Mouse (Mus musculus) megakaryocyte, adult 5-6 weeks (primary cell): ENCODE measurements around the gene B3galt6. TPM values are rescaled to one million over a fixed set of nuclear protein-coding genes. Genes with fewer than 3 reads are reported as not detected.
A peak's percentile ranks its signal among the peaks of the same experiment; 100 is the strongest.

Source experiments
- ATAC-seq: 2 replicates; pipeline ENCODE4 v1.8.0; 2016; ENCODE audit warnings: mild to moderate bottlenecking, inconsistent platforms; ENCODE audit not compliant: poor library complexity, severe bottlenecking
- total RNA-seq, 2 experiments: library from RNA; stranded (forward) in 1 of 2; stranded (reverse) in 1 of 2; fragments of 153-499, 151-499 nt in 1 of 2; fragments of 221-1000, 200-1000 nt in 1 of 2; gene quantifications; 2 replicates each; pipeline versions ENCODE4 v1.2.3 to v1.2.4; 2015 to 2017

The B3galt6 gene
- total RNA-seq, 2 experiments from 2014 or later, result 3.5 to 3.6 TPM

DNA sequence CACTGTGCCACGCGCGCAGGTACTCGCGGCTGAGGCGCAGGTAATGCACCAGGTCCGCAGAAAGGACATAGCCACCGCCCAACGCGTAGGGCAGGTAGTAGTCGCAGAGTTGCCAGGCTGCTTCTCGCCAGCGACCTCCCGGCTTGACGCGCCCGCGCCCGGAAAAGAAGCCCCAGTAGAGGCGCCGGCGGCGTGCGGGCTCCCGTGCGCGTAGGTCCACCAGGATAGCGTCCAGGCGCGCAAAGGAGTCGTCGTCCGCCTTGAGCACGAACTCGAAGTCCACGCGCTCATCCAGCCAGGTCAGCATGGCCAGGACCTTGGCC is 580 bp downstream of the B3galt6 start:
- ATAC-seq, result no peak

DNA sequence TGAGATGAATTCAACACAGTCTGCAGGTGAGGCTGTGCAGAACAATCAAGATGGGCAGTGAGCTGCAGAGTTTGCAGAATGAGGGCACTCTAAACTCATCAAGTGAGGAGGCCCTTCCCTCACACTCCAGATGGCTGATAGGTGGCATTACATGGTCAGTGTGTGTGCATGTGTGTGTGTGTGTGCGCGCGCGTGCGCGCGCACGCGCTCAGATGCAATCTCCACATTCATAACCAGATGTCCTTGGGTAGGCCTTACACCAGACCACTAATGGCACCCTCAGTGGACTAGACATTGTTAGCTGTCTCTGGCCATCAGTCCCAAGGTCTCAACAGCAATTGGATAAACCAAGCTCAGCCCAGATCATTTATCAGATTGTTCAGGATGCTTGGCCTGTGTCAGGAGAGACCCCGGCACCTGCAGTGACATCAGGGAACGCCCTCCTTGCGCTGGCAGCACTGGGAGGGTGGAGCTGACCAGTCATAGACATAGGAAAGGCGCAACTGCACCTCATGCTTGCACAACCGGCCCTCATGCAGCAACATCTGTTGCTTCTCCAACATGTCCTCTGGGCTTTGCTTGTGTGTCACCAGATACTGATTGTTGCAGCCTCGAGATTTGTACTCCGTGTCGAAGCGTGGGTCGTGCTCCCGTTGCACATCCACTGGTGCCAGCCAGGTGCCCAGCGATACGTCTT is 1.1 kb downstream of the B3galt6 start:
- peak; percentile 57 for ATAC-seq

DNA sequence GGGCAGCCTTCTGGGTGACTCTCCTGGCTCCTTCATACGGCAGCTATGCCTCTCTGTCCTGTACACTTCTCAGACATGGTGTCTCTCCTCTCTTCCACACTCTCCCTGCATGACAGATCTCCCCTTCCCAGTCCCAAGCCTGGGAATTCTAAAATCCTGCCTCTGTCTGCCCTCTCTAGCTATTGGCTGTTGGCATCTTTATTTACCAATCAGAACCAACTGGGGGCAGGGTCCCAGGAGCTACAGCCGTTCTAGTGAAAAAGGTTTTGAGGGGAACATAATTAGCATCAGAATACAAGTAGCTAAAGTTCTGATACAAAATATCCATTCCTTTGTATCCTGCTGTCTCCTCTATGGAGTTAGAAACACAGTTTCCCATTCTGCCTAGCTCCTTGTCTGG is 8.7 kb downstream of the B3galt6 start:
- ATAC-seq, result no peak

DNA sequence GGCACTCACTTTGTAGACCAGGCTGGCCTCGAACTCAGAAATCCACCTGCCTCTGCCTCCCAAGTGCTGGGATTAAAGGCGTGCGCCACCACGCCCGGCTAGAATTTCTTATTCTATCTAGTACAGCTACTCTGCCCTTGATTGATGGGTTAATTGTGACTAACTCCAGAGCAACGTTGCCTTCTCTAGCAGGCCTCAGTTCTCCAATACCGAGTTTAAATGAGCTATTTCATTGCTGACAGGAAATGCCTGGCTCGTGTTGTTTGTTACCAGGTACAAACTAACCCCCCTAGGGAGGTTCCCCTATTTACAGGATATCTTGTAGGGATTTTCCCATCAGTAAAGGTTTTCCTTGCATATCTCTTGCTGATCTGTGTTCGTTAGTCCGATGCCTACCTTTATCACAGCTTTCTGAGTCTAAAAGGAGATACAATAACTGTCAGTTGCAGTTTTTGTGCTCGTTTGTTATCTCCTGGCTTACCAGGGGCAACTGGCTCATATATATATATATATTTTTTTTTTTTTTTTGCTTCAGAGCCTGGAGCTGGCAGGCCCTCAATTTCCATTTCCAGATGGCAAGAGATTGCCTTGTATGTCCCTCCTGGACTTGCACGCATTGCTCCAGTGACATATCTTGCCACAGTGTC is 10.9 kb downstream of the B3galt6 start:
- ATAC-seq, result no peak

DNA sequence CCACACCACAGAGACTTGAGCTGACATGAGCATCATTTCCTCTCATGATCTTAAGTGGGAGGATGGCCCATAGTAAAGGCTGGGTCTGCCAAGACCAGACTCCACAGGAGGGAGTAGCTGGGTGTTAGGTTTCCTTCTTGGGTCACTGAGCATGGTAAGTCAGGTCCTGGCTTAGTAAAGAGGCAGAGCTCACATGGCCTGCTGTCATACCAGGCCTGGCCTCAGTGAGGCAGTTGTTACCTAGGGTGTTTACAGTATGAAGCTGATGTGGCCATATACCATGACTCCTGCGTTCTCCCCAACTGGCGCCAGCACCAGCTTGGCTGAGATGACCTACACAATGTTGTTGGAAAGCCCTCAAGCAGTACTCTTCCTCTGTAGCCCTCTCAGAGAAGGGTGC is 19.2 kb downstream of the B3galt6 start:
- no peak for ATAC-seq

DNA sequence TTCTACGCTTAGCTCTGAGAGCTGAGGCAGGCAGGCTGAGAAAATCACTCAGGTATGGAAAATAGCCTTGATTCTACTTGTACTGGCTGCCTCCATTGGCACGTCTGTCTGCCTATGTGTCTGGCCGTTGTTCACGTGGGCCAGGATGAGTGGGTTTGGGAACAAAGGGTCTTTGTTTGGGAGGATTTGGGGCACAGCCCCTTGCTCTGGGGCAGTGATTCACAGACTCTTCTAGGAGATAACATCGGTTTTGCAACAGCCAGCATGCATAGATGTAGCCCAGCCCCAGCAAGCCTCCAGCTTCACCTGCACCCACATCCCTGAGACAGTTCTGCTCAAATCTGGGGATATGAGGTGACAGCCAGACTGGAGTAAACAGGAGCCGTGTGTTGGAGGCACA is 19.8 kb downstream of the B3galt6 start:
- ATAC-seq, result no peak

DNA sequence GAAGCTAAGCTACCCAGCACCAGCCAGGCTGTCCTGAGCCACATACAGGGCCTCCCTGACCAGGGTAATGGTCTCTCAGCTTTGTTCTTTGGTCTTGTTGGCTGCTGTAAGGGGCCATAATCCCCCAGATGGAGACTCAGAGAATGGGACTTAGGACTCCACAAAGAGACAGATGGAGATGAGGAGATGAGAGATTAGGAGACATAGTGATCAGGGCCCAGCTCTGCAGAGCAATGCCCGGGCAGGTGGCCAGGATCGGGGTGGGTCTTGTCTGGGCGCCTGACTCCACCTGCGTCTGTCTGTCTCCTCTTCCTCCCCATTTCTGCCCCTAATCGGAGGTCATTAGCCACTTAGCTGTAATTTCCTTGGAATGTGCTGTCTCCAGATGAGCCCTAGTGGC is 22.2 kb downstream of the B3galt6 start:
- no peak for ATAC-seq

DNA sequence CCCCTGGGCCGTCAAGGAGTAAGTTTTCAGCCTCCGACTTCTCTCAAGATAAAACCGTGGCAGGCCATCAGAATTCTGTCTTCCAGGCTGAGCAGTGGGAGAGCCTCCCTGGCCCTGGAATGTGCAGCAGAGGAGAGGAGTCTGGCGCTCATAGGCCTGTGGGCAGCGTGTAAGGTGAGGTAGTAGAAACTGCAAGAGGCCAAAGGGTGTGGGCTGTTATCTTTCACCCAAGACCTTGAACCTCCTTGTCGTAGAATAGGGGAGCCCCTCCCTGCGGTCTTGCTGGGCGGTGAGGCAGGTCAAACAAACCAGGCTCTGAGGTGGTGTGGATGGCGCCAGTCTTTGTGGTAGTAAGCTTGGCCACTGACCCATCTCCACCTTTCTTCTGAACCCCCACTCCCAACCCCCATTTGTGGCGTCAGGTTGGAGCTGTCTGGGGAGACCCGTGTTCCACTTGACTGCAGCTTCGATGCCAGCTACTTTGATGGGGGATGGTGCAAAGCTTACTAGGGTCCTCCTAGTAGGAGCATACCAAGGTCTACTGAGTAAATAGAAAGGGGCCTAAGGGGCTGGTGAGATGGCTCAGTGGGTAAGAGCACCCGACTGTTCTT is 23.3 kb downstream of the B3galt6 start:
- ATAC-seq, result no peak

DNA sequence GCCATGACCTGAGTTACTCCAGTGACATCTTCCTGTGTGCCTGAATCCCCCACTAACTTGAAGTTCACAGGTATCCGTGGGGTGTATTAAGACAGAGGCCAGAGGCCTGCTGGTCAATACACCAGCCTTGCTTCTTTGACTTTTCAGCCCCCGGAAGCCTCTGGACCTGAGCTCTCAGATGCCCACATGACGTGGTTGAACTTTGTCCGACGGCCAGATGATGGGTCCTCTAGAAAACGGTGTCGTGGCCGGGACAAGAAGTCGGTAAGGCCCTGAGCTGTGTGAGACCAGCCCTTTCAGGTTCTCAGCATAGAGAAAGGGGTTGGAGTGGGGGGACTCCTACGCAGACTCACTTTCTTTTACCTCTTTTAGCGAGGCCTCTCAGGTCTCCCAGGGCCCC is 28.1 kb downstream of the B3galt6 start:
- ATAC-seq, result no peak

DNA sequence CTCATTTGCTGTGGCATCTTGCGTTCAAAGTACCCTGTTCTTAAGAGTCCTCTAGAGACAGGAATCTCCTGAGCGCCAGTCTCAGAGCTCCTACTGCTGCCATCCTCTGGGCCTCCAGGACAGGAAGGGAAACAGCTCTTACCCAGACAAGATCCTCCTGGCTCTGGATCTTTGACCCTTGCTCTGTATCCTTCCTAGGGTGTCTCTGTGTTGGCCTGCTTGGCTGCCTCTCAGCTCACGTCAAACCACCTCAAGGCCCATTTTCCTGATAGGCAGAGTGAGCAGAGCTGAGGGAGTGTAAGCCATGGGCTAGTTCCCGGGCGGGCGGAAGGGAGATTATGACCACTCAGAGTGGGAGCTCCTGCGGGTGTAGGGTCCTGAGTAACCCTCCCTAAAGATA is 29.3 kb downstream of the B3galt6 start:
- no peak for ATAC-seq

DNA sequence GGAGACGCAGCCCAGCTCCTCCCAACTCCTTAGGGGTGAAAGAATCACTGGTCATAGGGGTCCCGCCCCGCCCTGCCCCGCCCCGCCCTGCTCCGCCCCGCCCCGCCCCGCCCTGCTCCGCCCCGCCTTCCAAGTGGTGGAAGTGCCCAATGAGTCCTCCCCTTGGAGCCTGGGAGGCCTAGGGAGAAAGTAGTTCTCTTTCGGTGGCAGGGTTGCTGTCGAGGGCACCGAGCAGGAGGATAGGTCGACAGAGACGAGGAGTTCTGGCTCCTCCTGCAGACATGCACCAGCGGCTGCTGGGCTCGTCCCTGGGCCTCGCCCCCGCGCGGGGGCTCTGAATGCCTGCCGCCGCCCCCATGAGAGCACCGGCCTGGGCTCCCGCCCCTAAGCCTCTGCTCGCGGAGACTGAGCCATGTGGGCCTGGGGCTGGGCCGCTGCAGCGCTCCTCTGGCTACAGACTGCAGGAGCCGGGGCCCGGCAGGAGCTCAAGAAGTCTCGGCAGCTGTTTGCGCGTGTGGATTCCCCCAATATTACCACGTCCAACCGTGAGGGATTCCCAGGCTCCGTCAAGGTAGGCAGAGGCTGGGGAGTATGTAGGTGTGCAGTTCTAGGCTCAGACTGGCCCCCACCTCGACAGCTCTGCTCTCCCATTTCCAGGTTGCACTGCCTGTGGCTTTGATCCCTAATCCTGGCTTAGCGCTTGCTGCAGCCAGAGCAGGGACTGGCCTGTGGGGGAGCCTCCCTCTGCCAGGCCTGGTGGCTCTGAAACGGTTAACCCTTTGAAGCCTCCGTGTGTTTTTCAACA is 30.1 kb downstream of the B3galt6 start, which contains the start of gene C1qtnf12:
Gene C1qtnf12 (plus strand): TSS at position 152 of the 805 bp plus-strand sequence.
- ATAC-seq, result peak; percentile 81

DNA sequence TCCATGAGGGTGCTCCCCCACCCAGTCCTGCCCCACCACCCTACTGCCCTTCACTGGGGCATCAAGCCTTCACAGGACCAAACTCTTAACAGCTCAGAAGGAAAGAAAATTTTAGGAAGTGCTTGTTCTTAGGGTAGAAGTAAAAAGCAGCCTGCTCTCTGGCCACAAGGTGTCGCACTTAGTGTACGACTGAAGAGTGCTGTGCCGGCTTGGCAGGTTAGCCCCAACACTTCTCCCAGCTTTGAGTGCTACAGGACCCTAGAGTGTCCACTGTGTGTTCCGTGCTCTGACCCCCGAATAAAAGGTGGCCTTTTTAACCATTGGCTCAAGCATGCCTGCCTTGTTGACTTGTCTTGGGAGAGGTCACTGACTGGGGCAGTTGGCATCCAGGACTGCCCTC is 33.2 kb downstream of the B3galt6 start:
- peak; percentile 76 for ATAC-seq

DNA sequence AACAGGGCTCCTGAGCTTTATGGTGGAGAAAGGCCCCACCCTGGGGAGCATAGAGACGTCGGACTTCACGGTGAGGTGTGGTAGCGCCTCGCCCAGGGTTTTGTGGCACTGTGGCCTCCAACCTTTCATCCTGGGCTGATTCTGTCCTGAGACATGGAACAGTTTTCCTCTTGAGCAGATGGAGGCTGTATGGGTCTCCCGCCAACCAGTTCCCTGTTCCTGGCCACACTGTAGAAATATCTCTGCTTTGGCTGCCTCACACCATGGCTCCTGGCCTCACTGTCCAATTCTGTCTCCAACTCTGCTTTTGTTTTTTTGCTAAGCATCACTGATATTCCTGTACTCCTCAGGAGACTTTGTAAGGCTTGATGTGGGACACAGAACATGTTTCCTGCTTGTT is 37.0 kb downstream of the B3galt6 start:
- no peak for ATAC-seq

DNA sequence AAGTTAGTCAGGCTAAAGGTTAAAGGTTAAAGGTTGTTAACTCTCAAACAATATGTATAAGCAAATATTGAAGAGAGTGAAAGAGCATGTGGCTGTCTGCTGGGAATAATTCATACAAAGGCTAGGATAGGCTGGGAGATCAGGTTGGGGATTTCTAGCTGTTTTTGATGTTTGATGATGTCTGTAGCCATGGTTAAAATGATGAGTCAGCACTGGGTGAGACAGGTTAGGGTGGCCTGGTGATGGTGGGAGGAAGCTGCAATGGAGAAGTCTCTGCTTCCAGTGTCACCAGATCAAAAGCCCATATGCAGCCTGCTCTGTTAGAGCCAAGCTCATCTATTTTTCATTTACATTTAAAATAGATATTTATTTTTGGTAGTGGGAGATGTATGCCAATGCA is 45.4 kb downstream of the B3galt6 start:
- ATAC-seq, result no peak

DNA sequence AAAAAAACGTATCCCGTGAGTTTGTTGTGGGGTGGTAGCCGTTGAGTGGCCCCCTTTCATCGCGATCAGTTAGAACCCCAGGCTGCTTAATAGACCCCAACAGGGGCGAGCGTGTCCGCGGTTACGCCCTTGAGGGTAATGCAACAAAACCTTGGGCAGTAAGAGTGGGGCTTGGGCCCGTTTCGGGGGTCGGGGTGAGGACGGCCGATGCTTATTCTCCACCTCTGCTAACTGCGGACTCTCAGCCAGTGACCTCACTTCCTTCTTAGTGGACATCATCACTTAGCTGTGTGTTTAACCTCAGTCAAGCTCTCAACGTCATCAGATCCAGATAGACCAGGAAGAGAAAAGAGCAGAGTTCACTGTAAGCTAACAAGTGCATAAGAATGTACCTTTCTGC is 48.2 kb downstream of the B3galt6 start:
- ATAC-seq, result peak; percentile 60

DNA sequence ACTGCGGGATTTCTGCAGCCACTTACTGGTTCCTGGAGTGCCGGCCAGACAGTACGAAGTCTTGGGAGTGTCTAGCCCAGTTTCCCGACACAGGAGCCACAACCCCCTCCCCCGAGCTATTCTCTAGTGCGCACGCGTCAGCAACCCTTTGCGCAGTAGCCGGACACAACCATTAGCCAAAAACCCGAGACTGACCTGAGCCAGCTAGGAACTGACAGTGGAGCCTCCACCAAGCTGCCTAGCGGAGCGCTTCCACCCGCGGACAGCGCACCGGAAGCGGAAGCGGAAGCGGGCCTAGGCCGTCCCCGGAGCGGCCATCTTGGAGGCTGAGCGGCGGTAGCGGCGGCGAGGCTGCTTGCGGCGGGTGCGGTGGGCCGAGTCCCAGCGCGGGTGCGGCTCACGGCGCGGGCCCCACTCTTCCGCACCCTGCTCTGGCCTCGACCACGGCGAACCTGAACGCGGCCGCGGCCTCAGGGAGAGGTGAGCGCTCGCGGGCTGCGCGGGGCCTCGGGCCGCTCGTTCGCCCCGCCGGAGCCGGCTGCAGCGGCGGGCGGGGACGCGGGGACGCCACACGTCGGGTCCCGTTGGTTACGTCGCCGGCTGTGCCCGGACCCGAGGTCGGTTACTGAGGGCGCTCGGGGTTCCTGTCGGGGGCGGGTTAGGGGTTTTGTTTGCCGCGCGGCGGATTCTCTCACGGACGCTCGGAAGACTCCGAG is 48.8 kb downstream of the B3galt6 start, which contains the start of gene Ube2j2:
Gene Ube2j2 (plus strand): TSS at position 298 of the 716 bp plus-strand sequence.
- ATAC-seq, result peak; percentile 95

DNA sequence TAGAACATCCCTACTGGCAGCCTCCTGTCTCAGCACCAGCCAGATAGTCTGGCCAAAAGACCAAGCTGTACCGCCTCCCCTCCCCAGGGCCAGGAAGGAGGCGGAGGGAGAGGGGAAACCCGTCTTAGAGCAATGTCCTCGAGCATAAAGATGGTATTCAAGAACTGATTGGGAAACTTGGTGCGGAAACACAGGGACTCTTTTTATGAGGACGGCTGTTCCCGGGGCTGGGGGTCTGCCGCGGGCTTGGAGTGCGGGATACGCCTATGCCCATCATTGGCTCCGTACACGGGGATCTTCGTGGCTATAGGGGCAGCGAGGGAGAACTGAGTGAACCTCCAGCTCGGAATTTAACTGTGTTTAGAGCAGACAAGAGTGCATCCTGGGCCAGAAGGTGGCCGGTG is 49.4 kb downstream of the B3galt6 start:
- ATAC-seq, result peak; percentile 2; the same call in 1 of the 2 replicates
